Mouse (Mus musculus) layer of hippocampus, adult 9-11 months (tissue): ENCODE data around the gene Shank3.

Experiments used
- DNase-seq: peaks from one replicate; pipeline ENCODE4 v3.0.0; 2022

The Shank3 gene

DNA sequence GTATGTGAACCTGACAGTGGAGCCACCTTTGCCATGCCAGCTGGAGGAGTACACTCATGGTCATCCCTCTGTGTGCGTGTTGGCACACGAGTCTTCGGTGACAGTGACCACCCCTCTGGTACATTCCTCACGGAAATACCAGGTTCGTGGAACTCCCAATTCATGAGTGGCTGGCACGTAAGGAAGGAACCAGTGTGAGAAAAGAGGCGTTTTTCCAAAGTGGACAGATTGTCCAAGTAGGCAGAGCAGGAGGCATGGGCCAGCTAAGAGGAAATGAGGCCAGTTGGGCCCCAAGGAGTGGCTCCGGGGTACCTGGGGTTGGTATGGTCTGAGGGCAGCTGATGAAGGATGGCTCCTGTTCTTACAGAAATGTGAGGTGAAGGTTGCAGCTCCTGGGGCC lies 26.0 kb downstream of the Shank3 start:
- no peak for DNase-seq

DNA sequence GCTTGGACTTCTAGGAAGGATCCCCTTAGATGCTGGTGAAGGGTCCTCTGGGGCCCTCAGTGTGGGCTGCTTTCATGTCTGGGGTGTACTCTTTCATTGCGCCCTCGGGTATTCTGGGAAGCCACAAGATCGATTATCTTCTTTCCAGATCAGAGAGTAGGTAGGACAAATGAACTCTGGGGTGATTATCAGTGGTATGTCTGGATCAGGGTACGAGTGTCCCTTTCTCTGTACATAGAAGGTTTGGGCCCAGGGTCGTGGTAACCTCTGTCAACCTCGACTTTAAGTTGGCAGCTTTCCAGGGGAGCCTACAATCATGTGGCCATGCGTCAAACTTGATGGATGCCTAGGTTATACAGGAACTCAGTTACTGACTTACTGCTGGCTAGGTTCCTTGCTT lies 26.5 kb downstream of the Shank3 start:
- DNase-seq = no peak

DNA sequence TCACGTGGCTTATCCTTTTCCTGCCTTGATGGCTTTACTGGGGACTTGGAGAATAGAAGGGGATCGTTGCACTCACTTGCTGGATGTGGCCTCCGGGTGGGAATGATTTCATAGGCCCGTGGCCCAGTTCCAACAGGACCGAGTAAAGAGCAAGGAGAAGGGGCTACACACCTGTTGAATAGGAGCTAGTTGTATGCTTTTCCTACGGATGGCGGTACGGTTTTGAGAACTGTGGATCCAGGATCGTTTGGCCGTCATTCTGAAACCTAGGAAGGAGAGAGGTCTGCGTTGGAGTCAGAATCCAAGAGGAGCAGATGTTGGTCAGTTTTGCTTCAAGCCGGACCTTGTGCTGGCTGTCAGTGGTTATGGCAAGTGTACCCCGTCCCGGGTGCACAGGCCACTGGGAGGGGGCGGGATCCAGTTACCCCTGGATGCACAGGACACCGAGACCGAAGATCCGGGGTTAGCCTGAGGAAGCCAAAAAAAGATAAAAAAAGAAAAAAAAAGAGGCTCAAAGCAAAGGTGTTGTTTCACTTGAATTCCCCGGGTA lies 27.4 kb downstream of the Shank3 start:
- no peak for DNase-seq

DNA sequence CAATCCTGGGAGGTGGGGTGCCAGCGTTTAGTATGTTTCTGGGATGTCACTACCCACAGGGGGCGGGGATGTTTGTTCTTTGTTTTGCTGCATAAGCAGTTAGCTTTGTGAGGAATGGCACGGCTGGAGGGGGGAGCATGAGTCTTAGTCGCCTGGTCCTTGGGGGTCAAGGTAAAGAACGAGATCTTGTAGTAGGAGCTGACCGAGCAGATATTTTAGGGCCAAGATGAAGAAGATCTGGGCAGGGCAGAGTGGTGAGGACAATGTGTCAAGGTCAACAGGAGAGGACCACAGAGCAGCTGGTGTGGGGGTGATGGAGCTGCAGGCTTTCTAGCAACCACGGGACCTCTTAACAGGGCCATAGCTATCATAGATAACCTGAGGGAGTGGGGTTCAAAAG lies 28.0 kb downstream of the Shank3 start:
- no peak for DNase-seq

DNA sequence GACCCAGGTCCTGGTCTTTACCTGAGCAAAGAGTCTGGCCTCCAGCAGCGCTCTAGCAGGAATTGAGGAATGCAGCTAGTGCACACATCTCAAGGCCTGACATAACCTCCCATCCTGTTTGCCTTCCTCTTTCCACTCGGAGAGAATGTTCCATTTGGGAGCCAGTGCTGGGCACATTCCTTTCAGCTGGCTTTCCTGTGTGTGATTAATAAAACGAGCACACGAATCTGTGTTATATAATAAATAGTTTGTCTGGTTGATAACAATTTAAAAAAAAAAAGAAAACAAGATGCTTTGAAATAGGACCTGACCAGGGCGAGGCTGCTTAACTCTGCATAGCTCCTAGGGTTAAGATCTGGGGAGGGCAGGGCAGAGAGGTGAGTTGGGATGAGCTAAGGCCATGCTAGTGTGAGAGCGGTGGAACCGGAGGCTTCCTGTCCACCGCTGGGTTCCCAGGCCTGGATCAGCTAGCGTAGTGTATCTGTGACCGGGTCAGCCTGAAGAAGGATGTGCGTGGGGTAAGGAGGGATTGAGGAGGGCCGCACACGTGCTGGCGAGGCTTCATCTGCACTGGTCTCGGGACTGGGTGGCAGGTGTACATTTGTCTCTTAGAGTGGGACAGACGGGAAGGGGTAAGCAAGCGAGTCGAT lies 28.9 kb downstream of the Shank3 start:
- no peak for DNase-seq

DNA sequence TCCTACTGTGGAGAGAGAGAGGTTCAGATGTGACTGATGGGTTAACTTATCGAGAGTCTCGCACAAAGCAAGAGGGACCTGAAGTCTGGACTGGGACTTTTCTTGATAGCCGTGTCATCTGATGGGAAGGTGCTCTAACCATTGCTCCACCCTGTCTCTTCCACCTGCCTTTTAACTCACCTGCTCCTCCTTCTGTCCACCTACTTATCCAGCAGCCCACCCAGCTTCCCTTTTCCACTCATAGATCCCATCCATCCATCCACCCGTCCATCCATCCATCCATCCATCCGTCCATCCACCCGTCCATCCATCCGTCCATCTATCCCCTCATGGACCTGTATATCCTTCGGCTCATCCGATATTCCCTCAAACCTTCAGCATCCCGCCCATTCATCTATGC lies 29.5 kb downstream of the Shank3 start:
- no peak for DNase-seq

DNA sequence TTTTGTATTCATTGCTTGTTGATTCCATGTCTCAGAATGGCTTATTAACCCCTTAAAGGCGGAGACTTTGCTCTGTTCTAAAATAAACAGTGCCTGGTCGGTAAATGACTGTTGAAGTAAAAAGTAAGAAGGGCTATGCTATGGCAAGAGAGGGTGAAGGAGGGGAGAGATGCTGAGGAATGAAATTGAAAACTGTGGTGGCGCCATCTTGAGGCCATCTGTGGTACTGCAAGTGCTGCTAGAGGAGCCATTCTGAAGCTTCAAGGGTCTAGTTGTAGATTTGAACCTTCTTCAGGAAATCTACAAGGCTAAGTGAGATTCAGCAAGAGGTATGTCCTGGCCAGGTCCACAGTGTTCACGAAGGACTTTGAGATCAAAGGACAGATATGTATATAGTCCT lies 30.9 kb downstream of the Shank3 start:
- no peak for DNase-seq

DNA sequence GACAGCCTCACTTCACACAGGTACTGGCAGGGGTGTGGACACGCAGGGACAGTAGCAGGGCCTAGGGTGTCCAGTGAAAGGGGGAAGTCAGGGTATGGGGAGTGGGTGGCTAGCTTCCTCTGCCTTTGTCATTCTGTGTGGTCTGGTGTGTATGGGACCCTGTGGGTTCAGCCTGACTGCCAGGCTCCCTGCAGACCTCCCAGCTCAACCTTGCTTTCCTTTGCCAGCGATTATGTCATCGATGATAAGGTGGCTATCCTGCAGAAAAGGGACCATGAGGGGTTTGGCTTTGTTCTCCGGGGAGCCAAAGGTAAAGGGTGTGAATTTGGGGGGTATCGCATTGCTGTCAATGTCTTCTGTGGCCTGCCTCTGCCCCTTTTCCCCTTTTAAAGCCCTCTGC lies 32.0 kb downstream of the Shank3 start:
- no peak for DNase-seq

DNA sequence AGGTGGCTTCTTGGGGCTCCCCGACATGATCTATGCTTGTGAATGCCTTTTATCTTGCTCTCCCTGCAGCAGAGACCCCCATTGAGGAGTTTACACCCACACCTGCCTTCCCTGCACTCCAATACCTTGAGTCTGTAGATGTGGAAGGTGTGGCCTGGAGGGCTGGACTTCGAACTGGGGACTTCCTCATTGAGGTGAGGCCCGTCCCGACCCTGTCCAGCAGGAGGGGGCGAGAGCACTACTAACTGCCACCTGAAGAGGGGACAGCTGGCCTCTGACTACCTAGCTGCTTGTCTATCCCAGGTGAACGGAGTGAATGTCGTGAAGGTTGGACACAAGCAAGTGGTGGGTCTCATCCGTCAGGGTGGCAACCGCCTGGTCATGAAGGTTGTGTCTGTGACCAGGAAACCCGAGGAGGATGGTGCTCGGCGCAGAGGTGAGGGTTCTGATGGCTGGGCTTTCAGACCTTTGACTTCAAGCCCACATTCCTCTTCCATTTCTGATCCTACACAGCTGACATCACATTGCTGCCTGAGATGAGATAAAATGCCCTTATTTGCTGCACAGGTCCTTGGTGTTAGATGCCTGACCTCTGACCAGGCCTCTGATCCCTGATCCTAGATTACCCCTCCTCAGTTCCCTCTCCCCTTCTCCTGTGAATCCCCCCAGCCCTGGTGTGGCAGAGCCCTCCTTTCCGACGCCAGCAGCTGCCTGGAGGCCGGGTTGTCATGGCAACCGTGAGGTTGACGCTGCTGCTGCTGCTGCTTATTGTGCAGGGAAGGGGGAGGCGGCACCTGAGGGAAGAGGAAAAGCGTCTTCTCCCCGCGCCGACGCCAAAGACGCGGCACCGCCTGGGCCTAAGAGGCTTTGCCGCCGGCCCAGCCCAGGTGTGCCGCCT lies 32.9 kb downstream of the Shank3 start:
- DNase-seq = peak; percentile 89

DNA sequence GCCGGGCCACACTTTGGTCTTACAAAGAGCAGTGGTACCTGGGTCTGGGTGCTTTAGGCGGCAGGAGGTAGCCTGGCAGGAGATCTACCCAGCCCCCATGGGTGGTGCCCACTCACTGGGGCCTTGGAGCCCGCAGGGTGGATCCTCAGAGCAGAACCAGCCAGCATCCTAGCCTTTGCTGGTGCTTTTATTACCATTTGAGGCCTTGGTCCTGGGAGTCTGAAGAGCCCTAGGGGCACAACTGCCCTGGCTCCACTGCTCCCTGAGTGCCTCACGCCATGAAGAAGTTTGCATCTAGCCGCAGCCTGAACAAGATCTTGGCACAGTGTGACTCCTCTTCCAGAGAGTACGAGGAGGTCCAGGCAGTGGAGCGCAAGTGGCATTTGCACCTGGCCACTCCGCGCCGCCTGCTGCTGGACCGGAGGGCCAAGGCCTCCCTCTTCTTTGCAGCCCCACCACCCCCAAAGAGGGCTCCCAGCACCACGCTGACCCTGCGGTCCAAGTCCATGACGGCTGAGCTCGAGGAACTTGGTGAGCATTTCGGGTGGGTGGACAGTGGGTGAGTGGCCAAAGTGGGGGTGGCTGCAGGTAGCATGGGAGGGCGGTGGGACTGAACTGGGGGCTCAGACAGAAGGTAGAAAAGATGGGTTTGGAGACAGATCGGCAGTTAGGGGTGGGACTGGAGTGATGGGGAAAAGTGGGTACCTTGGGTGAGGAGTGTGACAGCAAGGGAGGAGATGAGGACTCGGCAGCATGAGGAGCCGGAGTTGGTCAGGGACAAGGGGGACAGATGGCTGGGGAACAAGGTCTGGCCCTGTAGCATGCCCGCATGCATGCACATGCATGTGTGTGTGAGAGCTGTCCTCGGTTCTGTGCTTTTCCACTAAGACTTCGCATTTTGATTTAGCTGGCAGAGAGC lies 33.8 kb downstream of the Shank3 start:
- no peak for DNase-seq

DNA sequence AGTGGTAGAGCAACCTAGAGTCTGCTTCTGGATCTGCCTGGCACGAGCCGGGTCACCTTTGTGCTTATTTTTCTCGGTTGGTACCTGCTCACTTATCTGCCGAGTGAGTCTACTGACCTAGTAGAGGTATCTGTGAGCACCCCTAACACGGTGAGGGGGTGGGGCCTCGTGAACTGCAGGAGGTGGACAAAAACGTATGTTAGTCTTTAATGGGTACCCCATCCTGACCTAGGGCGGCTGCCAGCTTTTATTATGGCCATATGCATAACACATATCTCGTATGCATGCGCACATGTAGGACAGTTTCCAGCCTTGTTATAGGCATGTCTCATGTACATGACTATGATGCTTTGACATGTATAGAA lies 34.4 kb downstream of the Shank3 start:
- no peak for DNase-seq

DNA sequence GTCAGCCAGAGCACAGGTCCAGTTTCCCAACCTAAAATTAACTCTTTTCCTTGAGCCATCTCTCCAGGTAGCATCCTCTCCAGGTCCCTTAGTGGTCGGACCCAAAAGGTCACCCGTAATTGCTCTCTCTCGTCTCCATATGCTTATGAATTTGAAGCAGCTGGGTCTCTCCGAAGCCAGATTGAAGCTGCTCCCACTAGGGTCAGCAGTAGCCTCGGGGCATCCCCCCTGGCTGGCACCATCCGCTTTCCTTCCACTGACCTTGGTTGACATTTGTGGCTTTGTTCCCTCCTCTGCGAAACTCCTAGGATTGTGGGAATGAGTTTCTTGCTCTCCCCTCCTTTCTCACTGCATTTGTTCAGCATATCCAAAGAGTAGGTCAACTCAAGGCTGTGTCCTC lies 44.7 kb downstream of the Shank3 start:
- DNase-seq = no peak

DNA sequence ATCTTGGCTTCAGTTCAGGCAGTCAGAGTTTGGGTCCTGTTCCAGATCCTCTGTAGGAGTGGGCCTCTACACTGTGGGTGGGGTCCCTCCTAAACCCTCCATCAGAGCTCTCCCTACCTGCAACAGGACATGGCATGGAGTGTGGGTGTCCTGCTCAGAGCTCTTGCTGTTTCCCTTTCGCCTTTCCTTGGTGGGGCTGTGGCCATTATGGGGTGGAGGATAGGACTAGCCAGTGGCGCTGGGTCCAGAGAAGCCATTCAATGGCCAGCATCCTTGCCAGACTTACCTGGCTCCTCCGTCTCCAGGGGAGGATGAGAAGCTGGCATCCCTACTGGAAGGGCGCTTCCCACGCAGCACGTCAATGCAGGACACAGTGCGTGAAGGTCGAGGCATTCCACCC lies 47.9 kb downstream of the Shank3 start:
- DNase-seq = no peak

DNA sequence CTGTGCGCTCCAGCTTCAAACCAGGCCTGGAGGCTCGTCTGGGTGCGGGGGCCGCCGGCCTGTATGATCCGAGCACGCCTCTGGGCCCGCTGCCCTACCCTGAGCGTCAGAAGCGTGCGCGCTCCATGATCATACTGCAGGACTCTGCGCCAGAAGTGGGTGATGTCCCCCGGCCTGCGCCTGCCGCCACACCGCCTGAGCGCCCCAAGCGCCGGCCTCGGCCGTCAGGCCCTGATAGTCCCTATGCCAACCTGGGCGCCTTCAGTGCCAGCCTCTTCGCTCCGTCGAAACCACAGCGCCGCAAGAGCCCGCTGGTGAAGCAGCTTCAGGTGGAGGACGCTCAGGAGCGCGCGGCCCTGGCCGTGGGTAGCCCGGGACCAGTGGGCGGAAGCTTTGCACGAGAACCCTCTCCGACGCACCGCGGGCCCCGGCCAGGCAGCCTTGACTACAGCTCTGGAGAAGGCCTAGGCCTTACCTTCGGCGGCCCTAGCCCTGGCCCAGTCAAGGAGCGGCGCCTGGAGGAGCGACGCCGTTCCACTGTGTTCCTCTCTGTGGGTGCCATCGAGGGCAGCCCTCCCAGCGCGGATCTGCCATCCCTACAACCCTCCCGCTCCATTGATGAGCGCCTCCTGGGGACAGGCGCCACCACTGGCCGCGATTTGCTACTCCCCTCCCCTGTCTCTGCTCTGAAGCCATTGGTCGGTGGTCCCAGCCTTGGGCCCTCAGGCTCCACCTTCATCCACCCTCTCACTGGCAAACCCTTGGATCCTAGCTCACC lies 48.6 kb downstream of the Shank3 start:
- DNase-seq = no peak

DNA sequence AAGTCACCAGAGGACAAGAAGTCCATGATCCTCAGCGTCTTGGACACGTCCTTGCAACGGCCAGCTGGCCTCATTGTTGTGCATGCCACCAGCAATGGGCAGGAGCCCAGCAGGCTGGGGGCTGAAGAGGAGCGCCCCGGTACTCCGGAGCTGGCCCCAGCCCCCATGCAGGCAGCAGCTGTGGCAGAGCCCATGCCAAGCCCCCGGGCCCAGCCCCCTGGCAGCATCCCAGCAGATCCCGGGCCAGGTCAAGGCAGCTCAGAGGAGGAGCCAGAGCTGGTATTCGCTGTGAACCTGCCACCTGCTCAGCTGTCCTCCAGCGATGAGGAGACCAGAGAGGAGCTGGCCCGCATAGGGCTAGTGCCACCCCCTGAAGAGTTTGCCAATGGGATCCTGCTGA lies 49.4 kb downstream of the Shank3 start:
- DNase-seq = no peak

DNA sequence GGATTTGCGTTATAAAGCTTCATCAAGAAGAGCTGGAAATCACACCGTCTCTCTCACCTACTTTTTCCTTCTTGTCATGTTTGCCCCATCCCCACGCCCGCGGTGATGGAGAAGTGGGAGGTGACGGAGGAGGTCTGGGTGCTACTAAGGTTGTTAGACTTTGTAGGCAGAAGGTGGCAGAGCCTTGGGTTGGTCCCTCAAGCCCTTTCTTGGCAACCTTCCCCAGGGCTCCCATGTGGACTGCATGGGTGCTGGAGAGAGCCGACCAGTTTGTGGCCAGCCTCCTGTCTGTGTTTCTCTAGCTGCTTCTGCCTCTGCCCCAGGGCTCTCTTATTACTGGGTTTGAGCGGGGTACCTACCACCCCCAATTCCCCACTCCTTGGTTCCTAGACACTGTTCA lies 51.1 kb downstream of the Shank3 start:
- no peak for DNase-seq

DNA sequence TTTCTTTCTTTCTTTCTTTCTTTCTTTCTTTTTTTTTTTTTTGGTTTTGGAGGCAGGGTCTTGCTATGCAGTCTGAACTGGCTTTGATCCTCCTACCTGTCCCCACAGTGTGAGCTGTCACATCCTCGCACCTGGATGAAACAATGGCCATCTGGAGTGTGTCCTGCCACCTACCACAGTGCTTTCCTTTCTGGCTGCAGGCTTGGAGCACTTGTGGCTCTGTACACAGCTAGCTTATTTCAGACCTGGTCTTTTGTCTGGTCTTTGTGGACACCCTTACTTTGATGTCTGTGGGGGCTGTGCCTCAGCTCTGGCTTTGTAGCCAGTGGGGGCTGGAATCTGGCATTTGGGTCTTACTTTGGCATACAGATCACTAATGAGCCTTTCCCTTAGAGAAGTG lies 52.3 kb downstream of the Shank3 start:
- DNase-seq = no peak

DNA sequence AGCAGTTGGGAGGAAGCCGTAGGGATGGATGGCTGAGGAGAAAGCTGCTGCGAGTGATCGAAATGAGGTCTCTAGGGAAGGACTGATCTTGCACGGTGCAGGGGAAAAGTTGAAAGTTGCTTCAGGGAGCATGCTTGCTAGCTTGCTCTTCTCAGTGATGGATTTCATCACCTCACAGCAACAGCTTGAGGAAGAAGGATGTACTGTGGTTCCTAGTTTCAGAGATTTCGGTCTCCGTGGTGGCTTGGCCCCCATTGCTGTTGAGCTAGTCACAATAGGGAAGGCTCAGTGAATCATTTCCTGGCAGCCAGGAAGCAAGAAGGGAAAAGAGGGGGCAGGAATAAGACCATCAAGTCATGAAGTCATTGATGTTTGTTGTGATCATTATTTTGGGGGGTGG lies 56.2 kb downstream of the Shank3 start:
- no peak for DNase-seq

DNA sequence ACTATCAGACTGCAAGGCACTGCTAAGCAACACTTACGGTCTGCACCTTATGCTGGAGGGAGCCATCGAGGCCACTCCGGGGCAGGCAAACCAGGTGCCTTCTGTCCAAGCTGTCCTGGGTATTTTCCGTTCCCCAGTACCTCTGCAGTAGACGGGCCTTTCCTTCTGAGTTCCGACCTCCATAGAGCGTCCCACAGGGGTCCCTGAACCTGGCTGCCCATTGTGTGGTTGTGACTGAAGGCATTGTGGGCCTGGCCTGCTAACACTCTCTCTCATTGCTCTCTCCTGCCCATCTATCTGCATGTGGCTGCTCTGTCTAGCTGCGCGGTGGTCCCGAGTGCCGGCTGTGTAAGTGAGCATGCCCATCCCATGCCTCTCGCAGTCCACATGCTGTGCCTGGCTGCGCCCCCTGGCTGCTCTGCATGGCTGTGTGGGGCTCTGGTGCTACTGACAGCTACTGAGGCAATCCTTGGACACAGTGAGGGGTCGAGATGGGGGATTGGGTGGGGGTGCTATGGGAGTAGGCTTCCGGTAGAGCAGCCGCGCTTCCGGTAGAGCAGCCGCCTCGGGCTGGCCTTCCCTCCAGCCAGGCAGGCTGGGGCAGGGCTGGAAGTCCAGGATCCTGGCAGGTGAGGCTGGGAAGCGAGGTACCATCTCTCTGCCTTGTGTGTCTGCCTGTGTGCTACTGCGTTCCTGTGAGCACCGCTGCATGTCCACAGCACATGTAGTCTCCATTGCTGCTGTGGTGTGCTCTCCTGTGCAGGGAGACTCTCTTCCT lies 57.2 kb downstream of the Shank3 start:
- DNase-seq = no peak

DNA sequence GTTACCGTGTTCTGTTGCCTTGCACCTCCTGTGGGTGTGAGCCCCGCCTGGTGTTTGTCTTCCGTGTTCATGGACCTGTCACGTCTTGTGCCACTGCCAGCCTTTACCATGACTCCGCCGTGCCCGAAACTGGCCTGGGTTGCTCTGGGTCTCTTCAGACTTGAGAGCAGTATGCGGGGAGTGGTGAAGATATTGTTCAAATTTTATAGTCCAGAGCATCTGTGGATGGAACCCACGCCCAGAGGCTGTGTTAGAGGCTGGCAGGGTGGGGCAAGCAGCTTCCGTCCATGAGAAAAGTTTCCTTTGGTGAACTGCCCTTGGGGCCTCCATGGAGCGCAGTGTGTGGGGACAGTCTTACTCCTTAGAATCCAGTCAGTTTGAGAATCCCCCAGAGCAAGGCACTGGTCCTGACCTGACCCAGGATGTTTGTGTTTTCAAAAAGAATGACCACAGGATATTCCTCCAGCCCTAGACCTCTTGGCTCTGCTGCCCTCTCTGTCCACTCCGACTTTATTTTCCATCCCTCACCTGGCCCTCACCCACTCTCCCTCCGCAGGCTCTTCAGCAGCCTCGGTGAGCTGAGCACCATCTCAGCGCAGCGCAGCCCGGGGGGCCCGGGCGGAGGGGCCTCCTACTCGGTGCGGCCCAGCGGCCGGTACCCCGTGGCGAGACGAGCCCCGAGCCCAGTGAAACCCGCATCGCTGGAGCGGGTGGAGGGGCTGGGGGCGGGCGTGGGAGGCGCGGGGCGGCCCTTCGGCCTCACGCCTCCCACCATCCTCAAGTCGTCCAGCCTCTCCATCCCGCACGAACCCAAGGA lies 58.0 kb downstream of the Shank3 start:
- DNase-seq = no peak

DNA sequence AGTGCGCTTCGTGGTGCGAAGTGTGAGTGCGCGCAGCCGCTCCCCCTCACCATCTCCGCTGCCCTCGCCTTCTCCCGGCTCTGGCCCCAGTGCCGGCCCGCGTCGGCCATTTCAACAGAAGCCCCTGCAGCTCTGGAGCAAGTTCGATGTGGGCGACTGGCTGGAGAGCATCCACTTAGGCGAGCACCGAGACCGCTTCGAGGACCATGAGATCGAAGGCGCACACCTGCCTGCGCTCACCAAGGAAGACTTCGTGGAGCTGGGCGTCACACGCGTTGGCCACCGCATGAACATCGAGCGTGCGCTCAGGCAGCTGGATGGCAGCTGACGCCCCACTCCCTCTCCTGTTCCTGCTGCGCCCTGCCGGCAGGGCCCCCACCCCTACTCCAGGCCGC lies 58.6 kb downstream of the Shank3 start:
- DNase-seq = no peak
